Mouse (Mus musculus) myocyte (in vitro differentiated cells): ENCODE data around the gene Erbb3. TPM values are rescaled to one million over a fixed set of nuclear protein-coding genes. Genes with fewer than 3 reads are reported as not detected.
"Not testable (repeated sequence)": the region's sequence is repeated elsewhere in the genome, so short reads cannot be mapped to it uniquely, and the experiment has no call there.

ENCODE experiments used
- H3K27me3 ChIP-seq: one replicate; pipeline ENCODE4 v1.6.1; 2011; ENCODE audit not compliant: control insufficient read depth, insufficient read depth, insufficient read length
- H3K36me3 ChIP-seq: one replicate; pipeline ENCODE4 v1.6.1; 2011; ENCODE audit not compliant: control insufficient read depth, insufficient read depth
- H3K4me2 ChIP-seq: one replicate; pipeline ENCODE4 v1.6.1; 2011; ENCODE audit warnings: low read depth, control low read depth
- H3K4me3 ChIP-seq: one replicate; pipeline ENCODE4 v1.5.1; 2011; ENCODE audit warnings: mild to moderate bottlenecking, control low read depth, moderate library complexity
- H3K79me2 ChIP-seq: one replicate; pipeline ENCODE4 v1.6.1; 2011; ENCODE audit not compliant: control insufficient read depth, insufficient read depth
- H3ac ChIP-seq: one replicate; pipeline ENCODE4 v1.6.1; 2011; ENCODE audit not compliant: control insufficient read depth, insufficient read length
- CEBPB ChIP-seq: IDR thresholded peaks from 2 replicates; pipeline ENCODE4 v1.6.1; 2011; ENCODE audit warnings: mild to moderate bottlenecking, moderate library complexity; ENCODE audit not compliant: poor library complexity, insufficient read depth, severe bottlenecking
- E2F4 ChIP-seq: IDR thresholded peaks from one replicate; pipeline ENCODE4 v1.6.1; 2011; ENCODE audit warnings: mild to moderate bottlenecking, control low read depth, moderate library complexity; ENCODE audit not compliant: insufficient read depth
- MAX ChIP-seq: IDR thresholded peaks from one replicate; pipeline ENCODE4 v1.6.1; 2011; ENCODE audit warnings: low read depth, mild to moderate bottlenecking, control low read depth
- MYOD1 ChIP-seq, 3 experiments: IDR thresholded peaks; one replicate each; pipeline ENCODE4 v1.6.1; 2011; ENCODE audit warnings: control low read depth in 2 of 3, low read depth in 2 of 3, mild to moderate bottlenecking in 2 of 3, moderate library complexity in 1 of 3; ENCODE audit not compliant: insufficient read length in 2 of 3, control insufficient read depth in 1 of 3
- MYOG ChIP-seq, 3 experiments: IDR thresholded peaks; one replicate each; pipeline ENCODE4 v1.6.1; 2011; ENCODE audit warnings: control low read depth in 2 of 3, low read depth in 2 of 3, mild to moderate bottlenecking in 2 of 3; ENCODE audit not compliant: insufficient read length in 2 of 3, control insufficient read depth in 1 of 3, insufficient read depth in 1 of 3
- POLR2A ChIP-seq: IDR thresholded peaks from one replicate; pipeline ENCODE4 v1.6.1; 2011; ENCODE audit warnings: low read depth, mild to moderate bottlenecking, control low read depth, moderate library complexity; ENCODE audit not compliant: insufficient read length
- POLR2AphosphoS2 ChIP-seq: IDR thresholded peaks from one replicate; pipeline ENCODE4 v1.6.1; 2011; ENCODE audit warnings: low read depth, control low read depth; ENCODE audit not compliant: insufficient read length
- REST ChIP-seq: IDR thresholded peaks from one replicate; pipeline ENCODE4 v1.6.1; 2011; ENCODE audit warnings: mild to moderate bottlenecking, control low read depth, moderate library complexity; ENCODE audit not compliant: insufficient read depth, insufficient read length
- SRF ChIP-seq: IDR thresholded peaks from one replicate; pipeline ENCODE4 v1.6.1; 2011; ENCODE audit warnings: low read depth; ENCODE audit not compliant: control insufficient read depth, insufficient read length
- TCF12 ChIP-seq: IDR thresholded peaks from one replicate; pipeline ENCODE4 v1.6.1; 2011; ENCODE audit warnings: mild to moderate bottlenecking, control low read depth; ENCODE audit not compliant: poor library complexity, insufficient read depth, severe bottlenecking
- TCF3 ChIP-seq: IDR thresholded peaks from one replicate; pipeline ENCODE4 v1.6.1; 2011; ENCODE audit warnings: low read depth, control low read depth; ENCODE audit not compliant: insufficient read length
- USF1 ChIP-seq: IDR thresholded peaks from one replicate; pipeline ENCODE4 v1.6.1; 2011; ENCODE audit warnings: low read depth, mild to moderate bottlenecking, control low read depth, moderate library complexity
- polyA plus RNA-seq: library from polyadenylated mRNA; unstranded; fragments of >200 nt; fragmentation: generic; extraction: Trizol; gene quantifications from one replicate; pipeline ENCODE4 v1.2.1, GENCODE M21; 2012; ENCODE audit warnings: missing spikeins

Erbb3 gene
- polyA plus RNA-seq = 23.3 TPM

DNA sequence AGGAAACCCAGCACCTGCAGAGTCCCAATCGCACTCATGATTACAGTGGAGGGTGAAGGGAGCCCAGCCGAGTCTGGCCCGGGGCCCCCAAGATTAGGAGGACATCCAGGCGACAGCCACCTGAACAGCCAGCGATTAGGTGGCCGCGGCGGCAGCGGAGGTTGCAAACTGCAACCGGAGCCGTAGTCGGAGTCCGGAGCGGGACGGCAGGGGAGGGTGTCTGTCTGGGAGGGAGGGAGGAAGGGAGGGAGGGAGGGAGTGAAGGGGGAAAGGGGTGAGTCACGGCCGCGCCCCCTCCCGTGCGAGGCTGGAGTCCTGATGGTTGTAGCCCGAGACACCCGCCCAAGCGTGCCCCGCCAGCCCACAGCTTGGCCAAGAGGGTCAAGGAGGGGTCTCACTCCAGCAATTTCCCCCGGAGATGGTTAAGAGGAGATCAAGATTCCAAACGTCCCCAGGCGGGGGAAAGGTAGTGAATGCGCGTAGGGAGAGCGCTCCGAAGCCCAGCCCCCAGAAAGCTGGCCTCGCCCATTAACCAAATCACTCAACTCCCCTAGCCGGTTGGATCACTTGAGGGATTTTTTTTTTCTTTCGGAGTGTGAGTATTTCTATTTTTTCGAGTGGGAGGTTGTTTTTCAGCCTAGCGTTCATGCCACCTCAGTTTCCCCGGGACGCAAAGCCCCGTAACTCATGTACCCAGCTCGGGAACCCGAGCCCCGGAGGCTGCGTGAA is at the start of gene Erbb3:
Gene Erbb3 (minus strand): TSS at position 189 of the 729 bp plus-strand sequence.
- Histone ChIP-seq H3K79me2 (peaks cover 3% of the 10 kb centered on the region), H3ac (peak within 1 kb of the TSS; percentile 11), H3K36me3 (no peaks in the 10 kb centered on the region), H3K27me3 (no peaks in the 10 kb centered on the region), H3K4me2 (peak within 1 kb of the TSS; percentile 86), H3K4me3 (peak within 1 kb of the TSS; percentile 62)
- TF ChIP-seq REST = no peak
- TF ChIP-seq POLR2A = peak; percentile 67
- peak in 1 of 3 experiments; percentile 15 for TF ChIP-seq MYOG (IDR thresholded peaks at IDR 0.05; ENCODE audit: control insufficient read depth in 1 of 3, insufficient read depth in 1 of 3, insufficient read length in 2 of 3, low read depth in 2 of 3)
- no peak for TF ChIP-seq MYOD1 (IDR thresholded peaks at IDR 0.05; ENCODE audit: control insufficient read depth in 1 of 3, insufficient read length in 2 of 3, low read depth in 2 of 3)
- no peak for TF ChIP-seq CEBPB
- TF ChIP-seq TCF12 = no peak

DNA sequence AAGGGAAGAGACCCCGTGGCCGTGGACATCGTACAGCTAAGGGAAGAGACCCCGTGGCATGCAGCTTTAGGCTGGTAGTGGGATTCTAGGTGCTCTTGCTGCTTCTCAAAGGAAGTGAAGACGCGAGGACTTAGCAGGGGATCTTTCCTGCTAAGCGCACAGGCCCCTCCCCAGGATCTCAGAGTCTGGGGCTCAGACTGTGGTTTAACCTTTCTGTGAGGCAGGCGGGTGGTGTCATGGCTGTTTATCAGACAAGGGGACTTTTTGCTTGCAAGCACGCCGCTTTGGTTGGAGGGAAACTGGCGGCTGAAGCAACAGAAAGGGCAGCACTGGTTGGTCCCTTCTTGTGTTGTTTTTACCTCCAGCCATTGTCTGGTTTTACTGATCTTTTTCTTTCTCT is 47.6 kb upstream of the Erbb3 start:
- Histone ChIP-seq H3K79me2 (no peaks in the 10 kb centered on the region), H3K4me3 (no peak overlapping the region), H3K36me3 (no peaks in the 10 kb centered on the region), H3ac (no peak overlapping the region), H3K4me2 (peak overlapping the region; percentile 18), H3K27me3 (peaks cover 25% of the 10 kb centered on the region)
- TF ChIP-seq MYOD1 (IDR thresholded peaks at IDR 0.05; ENCODE audit: control insufficient read depth in 1 of 3, insufficient read length in 2 of 3, low read depth in 2 of 3) (no peak), POLR2A (no peak), E2F4 (no peak), CEBPB (no peak), MAX (no peak), SRF (no peak), TCF12 (no peak), TCF3 (no peak)

DNA sequence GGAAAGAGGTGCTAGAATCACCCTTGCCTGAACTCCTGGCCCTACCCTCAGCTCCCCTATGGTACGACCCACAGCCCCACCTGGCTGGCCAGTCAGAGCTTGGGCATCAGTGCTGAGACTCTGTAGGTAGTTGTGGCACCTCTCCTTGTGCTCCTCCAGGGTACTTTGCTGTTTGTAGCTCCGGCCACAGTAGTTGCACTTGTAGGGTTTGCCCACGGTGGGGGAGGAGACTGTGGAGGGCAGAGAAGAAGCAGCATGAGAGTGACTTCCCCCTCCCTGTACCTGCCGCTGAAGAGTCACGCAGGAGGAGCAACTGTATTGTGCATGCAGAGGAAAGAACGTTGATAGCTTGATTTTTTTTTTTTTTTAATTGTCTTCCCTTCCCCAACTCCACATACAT is 47.1 kb upstream of the Erbb3 start:
- Histone ChIP-seq H3K27me3 (peaks cover 30% of the 10 kb centered on the region), H3ac (no peak overlapping the region), H3K36me3 (no peaks in the 10 kb centered on the region), H3K79me2 (no peaks in the 10 kb centered on the region), H3K4me3 (no peak overlapping the region), H3K4me2 (no peak overlapping the region)
- TF ChIP-seq REST = no peak
- no peak for TF ChIP-seq CEBPB

DNA sequence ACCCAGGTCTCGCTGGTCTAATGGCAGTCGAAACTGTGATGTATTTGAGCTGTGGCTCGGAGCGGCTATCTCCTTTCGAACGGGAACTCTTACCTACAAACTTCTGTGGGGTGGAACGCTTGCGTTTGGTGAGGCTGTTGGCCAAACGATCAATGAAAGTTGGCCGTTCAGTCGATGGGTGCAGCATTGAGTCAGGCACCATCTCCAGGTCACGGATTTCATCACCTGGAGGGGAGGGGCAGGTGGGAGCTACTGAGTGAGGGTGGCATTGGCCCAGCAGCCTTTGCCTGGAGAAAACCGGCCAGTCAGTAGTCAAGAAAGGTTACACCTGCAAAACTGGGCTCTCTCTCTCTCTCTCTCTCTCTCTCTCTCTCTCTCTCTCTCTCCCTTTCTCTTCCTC is 46.2 kb upstream of the Erbb3 start:
- TF ChIP-seq TCF12 (no peak), E2F4 (no peak), MYOG (IDR thresholded peaks at IDR 0.05; ENCODE audit: control insufficient read depth in 1 of 3, insufficient read depth in 1 of 3, insufficient read length in 2 of 3, low read depth in 2 of 3) (no peak), POLR2A (no peak), REST (no peak), USF1 (no peak), POLR2AphosphoS2 (no peak), CEBPB (no peak), MYOD1 (IDR thresholded peaks at IDR 0.05; ENCODE audit: control insufficient read depth in 1 of 3, insufficient read length in 2 of 3, low read depth in 2 of 3) (no peak), TCF3 (no peak), SRF (no peak), MAX (no peak)
- no peak overlapping the region for H3ac ChIP-seq
- H3K36me3 ChIP-seq = no peaks in the 10 kb centered on the region
- no peak overlapping the region for H3K4me2 ChIP-seq
- no peaks in the 10 kb centered on the region for H3K79me2 ChIP-seq
- H3K27me3 ChIP-seq = peaks cover 31% of the 10 kb centered on the region
- H3K4me3 ChIP-seq = no peak overlapping the region

DNA sequence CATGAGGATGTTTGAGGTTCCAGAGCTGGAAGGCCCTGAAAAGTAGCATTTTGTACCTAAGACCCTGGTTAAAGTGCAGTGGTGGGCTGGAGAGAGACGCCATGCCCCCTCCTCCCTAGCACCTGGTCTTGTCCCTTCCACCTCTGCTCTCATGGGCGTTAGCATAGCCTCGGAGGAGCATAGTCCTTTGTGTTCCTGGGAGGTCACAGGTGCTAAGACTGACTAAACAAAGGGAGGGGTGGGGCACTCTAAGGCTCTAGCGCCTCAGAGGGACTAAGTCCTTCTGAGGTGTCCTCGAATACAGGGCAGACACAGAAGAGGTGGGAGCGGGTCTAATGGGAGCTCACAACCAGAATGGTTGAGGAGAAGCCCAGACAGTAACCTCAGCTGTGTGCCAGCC is 42.1 kb upstream of the Erbb3 start:
- H3ac ChIP-seq = no peak overlapping the region
- H3K4me3 ChIP-seq = no peak overlapping the region
- no peak overlapping the region for H3K4me2 ChIP-seq
- H3K79me2 ChIP-seq = no peaks in the 10 kb centered on the region
- TF ChIP-seq REST = no peak
- no peaks in the 10 kb centered on the region for H3K36me3 ChIP-seq
- peaks cover 30% of the 10 kb centered on the region for H3K27me3 ChIP-seq

DNA sequence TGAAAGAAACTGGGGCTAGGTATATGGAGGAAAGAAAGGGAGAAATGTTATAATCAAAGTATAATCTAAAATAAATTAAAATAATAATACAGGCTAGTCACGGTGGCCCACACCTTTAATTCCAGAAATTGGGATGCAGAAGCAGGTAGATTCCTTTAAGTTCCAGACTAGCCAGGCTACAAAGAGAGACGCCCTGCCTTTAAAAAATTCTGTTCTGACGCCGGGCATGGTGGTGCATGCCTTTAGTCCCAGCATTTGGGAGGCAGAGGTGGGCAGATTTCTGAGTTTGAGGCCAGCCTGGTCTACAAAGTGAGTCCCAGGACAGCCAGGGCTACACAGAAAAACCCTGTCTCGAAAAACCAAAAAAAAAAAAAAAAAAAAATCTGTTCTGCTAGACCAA is 40.9 kb upstream of the Erbb3 start:
- H3K27me3 ChIP-seq = peaks cover 27% of the 10 kb centered on the region
- not testable (repeated sequence) for H3K4me2 ChIP-seq, H3K36me3 ChIP-seq, H3K4me3 ChIP-seq, H3ac ChIP-seq, H3K79me2 ChIP-seq
